Mouse (Mus musculus) gastrocnemius, adult 8-10 months (tissue): Measurements from ENCODE around the gene Fam213a. TPM values are rescaled to one million over a fixed set of nuclear protein-coding genes. Genes with fewer than 3 reads are reported as not detected.
A peak's percentile ranks its signal among the peaks of the same experiment; 100 is the strongest.

ENCODE experiments used
- DNase-seq, 2 experiments: peaks; one replicate each; pipeline ENCODE4 v3.0.0; 2022; ENCODE audit warnings: low spot score in 2 of 2
- total RNA-seq, 4 experiments: library from RNA; stranded (reverse); gene quantifications; 2 replicates each; pipeline ENCODE4 v1.2.4; 2022

Fam213a gene
- total RNA-seq, 4 experiments from 2014 or later, result 25.1 to 33.3 (median 30.0) TPM

DNA sequence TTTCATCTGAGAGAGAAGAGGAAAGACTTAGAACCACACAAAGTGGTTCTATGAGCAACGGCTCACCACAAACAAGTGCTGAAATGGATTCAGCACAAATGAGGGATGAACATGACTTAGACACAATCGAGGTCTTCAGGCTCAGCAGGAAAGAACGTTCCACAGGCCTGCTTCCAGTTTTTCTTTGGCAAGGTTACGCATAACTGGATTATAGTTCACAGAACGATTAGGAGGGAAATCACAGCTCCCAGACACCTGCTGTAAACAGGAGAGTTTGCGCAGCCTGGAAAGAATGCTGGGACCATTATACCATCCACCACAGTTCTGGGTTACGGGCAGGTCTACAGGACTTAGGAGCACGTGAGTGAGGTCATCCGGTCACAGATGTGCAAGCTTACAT, 7.9 kb downstream of the Fam213a start:
- no peak for DNase-seq

DNA sequence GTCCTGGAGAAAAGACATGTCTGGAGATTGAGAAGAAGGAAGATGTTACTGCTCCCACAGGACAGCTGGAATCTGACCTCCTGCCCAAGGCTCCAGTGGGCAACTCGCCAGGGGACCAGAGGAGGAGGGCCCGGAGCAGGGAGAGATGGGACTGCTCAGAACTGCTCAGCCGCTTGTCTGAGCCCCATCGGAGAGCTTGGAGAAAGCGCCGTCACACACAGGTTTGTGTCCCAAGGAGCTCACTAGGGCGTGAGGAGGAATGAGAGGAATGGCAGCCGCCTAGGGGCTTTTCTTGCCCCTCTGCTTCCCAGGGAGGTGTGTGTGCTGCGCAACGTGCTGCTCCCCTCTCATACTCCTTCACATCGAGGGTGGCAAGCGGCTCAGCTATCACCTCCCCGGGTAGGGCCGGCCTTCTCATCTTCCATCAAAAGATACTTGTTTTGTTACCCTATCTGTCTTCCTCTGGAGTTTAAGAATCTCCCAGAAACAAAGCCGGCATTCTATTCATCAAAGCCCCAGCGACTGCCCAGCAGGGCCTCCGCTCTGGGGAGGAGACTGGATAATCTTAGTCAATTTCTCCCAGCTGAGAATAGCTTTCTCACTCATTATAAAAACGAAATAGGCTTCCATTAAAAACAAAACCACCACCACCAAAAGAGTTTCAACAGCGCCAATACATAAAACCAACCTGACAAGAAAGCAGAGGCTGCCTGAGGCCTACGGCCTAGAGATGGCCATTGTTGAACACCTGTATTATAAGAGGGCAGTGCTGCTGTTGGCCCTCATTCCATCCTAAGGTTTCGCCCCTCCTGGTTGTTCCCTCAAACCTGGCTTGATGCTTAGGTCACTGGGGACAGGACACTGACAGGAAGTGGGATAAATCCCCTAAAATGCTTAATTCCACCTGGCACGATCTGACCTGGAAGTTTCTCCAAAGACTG, 9.1 kb downstream of the Fam213a start:
- DNase-seq, result peak; percentile 18 to 33

DNA sequence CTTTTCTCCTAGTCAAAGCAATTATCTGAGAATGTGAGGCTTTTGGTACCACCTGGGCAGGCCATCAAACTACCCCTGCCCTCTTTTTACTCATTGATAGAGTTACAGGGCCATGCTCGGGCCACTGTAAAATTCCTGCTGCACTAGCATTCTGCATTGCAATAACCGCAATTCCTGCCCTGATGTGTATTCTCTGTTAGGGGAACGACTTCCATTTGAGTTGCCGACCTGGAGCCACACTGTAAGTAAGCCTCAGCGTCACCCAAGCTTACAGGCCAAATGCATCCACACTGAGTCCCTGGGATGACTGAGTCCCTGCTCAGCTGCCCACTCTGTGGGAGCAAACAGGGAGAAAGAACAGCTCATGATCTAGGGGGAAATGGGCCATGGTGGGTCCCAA, 12.0 kb downstream of the Fam213a start:
- no peak for DNase-seq

- no peak for DNase-seq
These were observed 12.8 kb downstream of the Fam213a start for GRCm38 (mm10) chr14:41000801-41001200.

DNA sequence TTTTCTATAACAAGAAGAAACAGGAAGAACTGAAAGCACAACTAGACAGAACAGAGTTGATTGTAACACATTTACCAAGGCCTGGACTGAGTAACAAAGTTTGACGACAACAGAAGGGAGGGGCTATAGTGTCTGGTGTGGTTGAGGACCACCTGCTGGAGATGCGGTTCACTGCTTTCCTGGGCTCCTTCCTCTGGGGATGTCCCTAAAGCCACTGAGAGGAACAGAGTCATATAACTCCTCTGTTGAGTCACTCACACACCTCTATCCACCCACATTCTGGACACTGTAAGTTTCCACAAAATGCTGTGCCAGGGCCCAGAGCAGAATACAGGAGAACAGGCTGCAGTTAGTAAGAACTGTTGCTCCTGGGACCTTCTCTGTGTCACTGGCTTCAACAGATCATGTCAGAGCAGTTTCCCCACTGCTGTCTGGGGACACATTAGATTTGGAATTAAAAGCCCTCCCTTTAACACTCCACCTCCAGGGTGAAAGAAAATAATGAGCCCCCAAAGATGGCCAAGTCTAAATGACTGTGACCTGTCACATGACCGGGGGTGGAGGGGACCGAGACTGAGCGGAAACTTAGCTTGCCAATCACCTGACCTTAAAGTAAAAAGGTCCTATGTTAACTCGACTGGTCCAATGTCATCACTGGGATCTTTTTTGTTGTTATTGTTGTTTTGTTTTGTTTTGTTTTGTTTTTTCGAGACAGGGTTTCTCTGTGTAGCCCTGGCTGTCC, 13.5 kb downstream of the Fam213a start:
- DNase-seq, result no peak

GRCm38 (mm10) chr14:40996171-40996570, 17.4 kb downstream of the Fam213a start:
- no peak for DNase-seq

DNA sequence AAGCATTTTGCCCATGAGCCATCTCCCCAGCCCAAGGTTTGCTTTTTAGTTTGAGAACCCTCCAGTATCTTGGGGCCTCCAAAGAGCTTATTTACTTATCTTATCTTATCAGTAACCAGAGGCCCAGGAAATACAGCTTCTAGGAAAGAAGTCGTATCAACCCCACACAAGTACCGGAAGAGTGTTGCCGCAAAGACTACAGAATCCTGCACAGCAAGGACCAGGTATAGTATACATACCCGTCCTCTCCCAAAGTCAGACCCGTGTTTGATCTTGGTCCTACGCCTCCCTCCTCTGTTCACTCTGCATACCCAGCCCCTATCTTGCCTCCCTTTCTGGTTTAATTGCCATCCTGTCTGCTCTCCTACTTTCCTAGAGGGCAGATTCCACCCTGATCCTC, 21.1 kb downstream of the Fam213a start:
- DNase-seq, result no peak

- DNase-seq, result no peak
These were observed 24.8 kb downstream of the Fam213a start for GRCm38 (mm10) chr14:40988780-40989179.

DNA sequence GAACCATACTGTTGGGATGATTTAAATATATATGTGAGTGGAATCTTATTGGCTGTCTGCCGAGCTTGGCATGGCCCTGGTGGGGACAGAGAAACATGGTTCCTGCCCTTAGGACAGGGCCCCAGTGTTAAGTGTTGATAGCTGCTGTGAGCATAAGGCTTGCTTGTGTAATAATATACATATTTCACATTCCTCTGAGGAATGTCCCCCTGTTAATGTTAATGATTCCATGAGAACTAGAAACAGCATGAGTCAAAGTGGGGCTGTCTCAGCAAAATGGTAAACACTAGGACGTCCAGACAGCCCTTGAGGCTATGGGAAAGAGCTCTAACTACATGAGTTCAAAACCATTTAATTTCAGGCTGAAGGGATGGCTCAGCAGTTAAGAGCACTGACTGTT, 26.4 kb downstream of the Fam213a start:
- no peak for DNase-seq

GRCm38 (mm10) chr14:40985635-40986034, 28.0 kb downstream of the Fam213a start:
- DNase-seq, result no peak

DNA sequence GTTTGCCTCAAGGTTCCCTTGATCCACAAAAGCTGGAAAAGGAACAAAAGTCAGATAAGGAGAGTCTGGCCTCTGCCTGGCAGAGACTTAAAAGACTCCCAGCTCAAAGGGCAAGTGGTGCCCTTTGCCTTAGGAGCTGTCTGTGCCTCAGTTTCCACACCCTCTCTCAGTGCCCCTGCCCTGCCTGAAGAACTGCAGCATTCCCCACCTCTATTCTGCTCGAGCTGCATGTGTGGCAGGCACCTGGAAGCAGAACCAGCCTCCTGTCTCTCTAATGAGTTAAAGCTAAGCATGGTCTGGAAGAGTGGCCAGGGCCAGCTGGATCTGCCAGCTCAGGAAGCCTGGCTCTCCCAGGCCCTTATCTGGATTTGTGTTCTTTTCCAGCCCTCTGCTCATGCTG, 33.9 kb downstream of the Fam213a start:
- DNase-seq, result no peak

- DNase-seq, result no peak
These were observed 34.6 kb downstream of the Fam213a start for GRCm38 (mm10) chr14:40979002-40979401.

GRCm38 (mm10) chr14:40975127-40975721, 38.4 kb downstream of the Fam213a start:
- peak; percentile 48 to 52 for DNase-seq

DNA sequence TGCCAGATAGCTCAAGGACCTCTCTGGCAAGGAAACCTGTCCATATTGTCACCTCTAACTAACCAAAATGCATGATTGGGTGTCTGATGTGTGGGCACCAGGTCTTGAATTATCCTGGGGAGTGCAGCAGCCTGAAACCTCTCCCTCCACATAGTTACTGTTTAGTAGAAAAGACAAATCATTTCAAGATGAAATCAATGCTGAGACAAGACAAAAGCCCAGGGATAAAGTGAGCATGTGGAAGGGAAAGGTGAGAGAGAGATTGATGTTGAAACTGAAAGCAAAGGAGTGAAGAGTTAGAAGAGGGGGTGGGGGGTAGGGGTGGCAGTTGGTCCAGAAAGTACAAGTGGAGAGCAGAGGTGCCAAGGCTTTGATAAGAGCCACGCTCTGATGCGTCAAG, 45.5 kb downstream of the Fam213a start:
- no peak for DNase-seq

DNA sequence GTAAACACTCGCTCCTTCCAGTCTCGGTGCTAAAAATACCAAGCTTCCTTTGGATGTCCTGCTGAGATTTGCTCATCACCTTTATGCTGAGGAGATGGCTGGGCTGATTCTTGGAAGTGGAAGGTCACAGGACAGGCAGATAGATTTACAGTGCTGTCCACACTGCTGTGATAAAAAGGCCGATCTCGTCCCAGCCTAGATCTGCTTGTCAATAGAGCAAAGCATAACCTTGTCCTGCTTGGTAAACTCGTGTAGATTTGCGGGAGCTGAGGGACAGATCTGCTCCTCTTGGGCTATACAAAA, 46.0 kb downstream of the Fam213a start:
- no peak for DNase-seq

DNA sequence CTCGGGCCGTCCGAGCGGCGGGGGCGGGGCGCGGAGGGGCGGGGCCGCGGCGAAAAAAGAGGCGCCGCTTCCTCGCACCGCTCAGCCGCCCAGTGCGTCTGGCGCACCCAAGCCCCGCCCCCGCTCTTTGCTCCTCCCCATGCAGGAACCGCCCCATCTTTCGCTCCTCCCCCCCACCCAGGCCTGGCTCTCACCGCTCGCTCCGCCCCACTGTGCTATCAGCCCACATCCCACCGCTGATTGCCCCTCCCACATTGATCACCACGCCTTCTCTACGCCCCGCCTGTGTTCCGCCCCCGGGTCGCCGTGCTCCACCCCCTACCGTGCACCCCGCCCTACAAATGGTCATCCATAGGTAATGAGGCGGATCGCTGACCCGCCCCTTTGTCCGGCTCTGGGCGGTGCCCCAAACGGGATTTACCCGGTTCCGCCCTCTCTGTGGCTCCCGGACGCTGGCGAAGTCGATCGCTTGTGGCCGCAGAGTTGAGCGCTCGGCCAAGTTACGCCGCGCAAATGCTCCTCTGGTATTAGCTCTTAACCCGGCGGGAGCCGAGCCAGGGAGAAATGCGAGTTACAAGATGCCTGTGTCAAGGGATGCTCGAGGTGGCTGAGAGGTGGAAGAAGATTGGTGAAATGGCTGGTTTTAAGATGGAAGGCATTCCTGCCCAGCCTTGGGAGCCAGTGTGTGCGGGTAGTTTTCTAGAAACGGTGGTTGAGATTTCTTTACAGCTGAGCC, 46.6 kb downstream of the Fam213a start:
- peak; percentile 95 to 97 for DNase-seq

DNA sequence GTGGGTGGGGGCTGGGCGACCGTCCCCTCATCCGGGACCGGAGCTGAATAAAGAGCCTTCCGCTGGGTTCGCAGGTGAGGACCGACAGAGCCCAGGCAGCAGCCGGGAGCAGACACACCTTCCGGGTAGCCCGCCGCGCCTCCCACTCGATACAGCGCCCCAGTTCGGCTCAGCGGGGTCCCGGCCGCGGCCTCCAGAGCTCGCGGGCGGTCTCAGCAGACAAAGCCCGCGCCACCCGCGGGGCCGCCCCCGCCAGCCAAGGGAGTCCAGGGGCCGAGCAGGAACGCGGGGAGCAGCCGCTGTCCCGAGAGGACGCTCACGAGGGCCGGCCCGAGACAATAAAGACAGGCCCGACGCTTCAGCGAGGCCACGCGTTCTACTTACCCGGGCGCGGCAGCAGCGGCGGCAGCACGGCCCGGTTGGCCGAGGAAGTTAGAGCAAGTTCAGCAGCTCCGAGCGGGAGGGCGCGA, 47.2 kb downstream of the Fam213a start, which contains the start of gene Tspan14:
Gene Tspan14, minus strand, starts transcription at position 416 of the 470 bp plus-strand sequence.
- no peak for DNase-seq

DNA sequence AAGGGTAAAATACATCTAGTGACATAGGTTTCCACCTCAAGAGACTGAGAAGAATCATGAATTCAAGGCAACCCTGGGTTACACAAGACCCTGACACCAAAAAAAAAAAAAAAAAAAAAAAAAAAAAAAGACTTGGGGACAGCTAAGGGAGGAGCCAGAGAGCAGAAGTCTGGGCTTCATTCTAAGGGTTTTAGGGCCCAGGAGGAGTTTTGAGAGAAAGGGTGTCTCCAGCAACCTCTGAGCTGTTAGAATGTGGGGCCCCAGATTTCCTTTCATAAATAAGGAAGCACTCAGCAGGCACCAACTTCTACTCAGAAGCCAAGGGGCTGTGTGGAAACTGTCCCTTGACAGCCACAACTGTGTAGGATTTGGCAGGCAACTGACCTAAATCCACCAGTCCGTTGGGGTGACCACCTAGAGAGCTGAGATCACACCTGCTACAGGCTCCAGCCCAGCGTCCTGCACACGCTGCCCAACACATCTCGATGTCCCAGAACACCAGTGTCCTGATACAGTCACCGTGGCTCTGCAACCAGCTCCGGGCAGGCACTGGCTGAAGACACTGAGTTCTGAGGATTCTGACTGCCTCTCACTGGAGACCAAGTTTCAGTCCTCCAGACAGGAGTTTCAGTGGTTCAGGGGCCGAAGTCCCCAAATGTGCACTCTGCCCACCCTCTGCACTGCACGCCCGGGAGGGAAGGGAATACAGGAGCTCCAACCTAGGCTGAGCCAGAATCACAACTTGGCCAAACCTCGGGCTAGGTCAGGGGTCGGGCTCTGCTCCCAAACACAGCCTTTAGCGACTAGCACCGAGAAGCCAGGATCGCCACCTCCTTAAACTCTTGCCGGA, 47.9 kb downstream of the Fam213a start:
- peak in 1 of 2 experiments; percentile 34 for DNase-seq

DNA sequence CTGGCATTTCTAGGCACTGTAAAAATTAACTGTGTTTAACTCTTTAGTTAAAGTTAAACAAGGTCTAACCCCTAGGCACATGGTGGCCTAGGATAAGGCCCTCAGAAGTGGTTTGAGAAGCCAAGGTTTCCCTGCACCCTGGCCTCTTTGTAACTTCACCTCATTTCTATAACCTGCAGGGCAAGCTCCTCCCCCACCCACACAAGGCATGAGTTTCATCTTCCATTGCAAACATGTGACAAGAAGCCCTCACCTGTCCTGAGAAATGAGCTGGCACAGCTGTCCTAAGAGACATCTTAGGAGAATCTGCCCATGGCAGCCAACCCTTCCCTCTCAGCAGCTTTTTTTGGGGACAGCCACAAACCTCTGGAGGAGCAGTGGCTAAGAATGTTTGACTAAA, 48.7 kb downstream of the Fam213a start:
- DNase-seq, result no peak

- DNase-seq, result no peak
These were observed 49.4 kb downstream of the Fam213a start for GRCm38 (mm10) chr14:40964214-40964610.
